Mouse (Mus musculus) E14TG2a.4 (cell line): Measurements from ENCODE around the gene Lsm10.

Experiments used
- CTCF ChIP-seq: conservative IDR thresholded peaks from 2 replicates; pipeline ENCODE4 v1.5.1; 2014; ENCODE audit warnings: low read length
- NANOG ChIP-seq: IDR thresholded peaks from 2 replicates; pipeline ENCODE4 v1.6.1; 2014; ENCODE audit warnings: borderline replicate concordance, low read length, mixed read lengths
- POU5F1 ChIP-seq: IDR thresholded peaks from 2 replicates; pipeline ENCODE4 v1.6.1; 2014; ENCODE audit warnings: low read length, borderline replicate concordance

- TF ChIP-seq CTCF, result no peak
- TF ChIP-seq POU5F1, result no peak
- no peak for TF ChIP-seq NANOG
Observed at GRCm38 (mm10) chr4:126134236-126134635, 37.8 kb downstream of the Lsm10 start.
